In the genomic region with DNA sequence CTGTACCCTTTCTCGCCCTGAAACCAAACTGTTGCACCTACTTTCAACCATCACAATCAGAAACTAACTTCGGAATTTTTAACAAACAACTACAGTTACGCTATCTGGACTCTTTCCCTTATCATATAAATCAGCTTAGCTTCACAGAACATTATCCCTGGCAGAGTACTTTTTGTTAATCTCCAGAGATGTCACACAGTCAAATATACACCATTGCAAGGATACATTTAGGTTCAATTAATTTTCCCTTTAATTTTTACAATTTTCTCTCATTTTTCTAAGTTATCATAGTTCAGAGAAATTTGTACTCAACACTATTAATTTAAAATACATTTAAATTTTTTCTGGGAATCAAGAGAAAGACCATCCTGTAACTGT, we compare ENCODE assay signal across 7 mouse cellular contexts. TPM values are rescaled to one million over a fixed set of nuclear protein-coding genes. Genes with fewer than 3 reads are reported as not detected.
DNase-seq lines count a peak whose midpoint lies in the region; ATAC-seq and TF ChIP-seq lines count a peak whose summit lies in the region.

No protein-coding gene starts in this region.

- ATAC-seq in lung, embryonic 15.5 days (ENCODE audit: borderline replicate concordance, extremely low read depth, low FRiP score, low TSS enrichment) = peak; percentile 31; the same call in 1 of the 2 replicates
- peak; percentile 76 for ATAC-seq in forebrain, embryonic 15.5 days (replicated peaks)
- no peak for ATAC-seq in liver, embryonic 14.5 days (ENCODE audit: insufficient read depth)
- ATAC-seq in stomach, postnatal 0 days (ENCODE audit: low FRiP score, low TSS enrichment) = no peak

- TF ChIP-seq CTCF in lung, adult 2 months (IDR thresholded peaks at IDR 0.05; ENCODE audit: insufficient read depth, low read length) = no peak
- no peak for TF ChIP-seq CTCF in liver, embryonic 14.5 days (IDR thresholded peaks at IDR 0.05; ENCODE audit: low read depth)
- TF ChIP-seq CTCF in stomach, postnatal 0 days (IDR thresholded peaks at IDR 0.05; ENCODE audit: low read depth) = no peak

- H3K4me2 ChIP-seq in lung, embryonic 15.5 days = peak overlapping the region; percentile 60
- peak overlapping the region; percentile 68 for H3K4me2 ChIP-seq in forebrain, embryonic 15.5 days (replicated peaks)
- peak overlapping the region; percentile 82 for H3K4me2 ChIP-seq in liver, embryonic 14.5 days (ENCODE audit: low read depth)
- no peak overlapping the region for H3K4me2 ChIP-seq in stomach, postnatal 0 days (replicated peaks; ENCODE audit: low read depth)

- WGBS in lung, embryonic 15.5 days = 1% methylated on average over 3 of the region's 3 CpGs
- 0% methylated on average over 3 of the region's 3 CpGs for WGBS in lung, adult 2 months
- WGBS in forebrain, embryonic 15.5 days = under 1% methylated on average over 3 of the region's 3 CpGs
- 0% methylated on average over 3 of the region's 3 CpGs for WGBS in liver, embryonic 14.5 days (ENCODE audit: insufficient replicate concordance)
- WGBS in stomach, postnatal 0 days = 0% methylated on average over 3 of the region's 3 CpGs

- H3K9me3 ChIP-seq in lung, embryonic 15.5 days = no peaks in the 10 kb centered on the region
- no peaks in the 10 kb centered on the region for H3K9me3 ChIP-seq in forebrain, embryonic 15.5 days
- no peaks in the 10 kb centered on the region for H3K9me3 ChIP-seq in liver, embryonic 14.5 days (ENCODE audit: control insufficient read depth, low read length)
- H3K9me3 ChIP-seq in stomach, postnatal 0 days (ENCODE audit: control insufficient read depth, low read length) = no peaks in the 10 kb centered on the region

- no peak overlapping the region for H3K27ac ChIP-seq in lung, embryonic 15.5 days
- no peak overlapping the region for H3K27ac ChIP-seq in forebrain, embryonic 15.5 days (replicated peaks)
- H3K27ac ChIP-seq in liver, embryonic 14.5 days = no peak overlapping the region
- no peak overlapping the region for H3K27ac ChIP-seq in stomach, postnatal 0 days (replicated peaks)

- TF ChIP-seq EP300 in liver, embryonic 14.5 days (IDR thresholded peaks at IDR 0.05; ENCODE audit: low read depth) = no peak
- TF ChIP-seq EP300 in stomach, postnatal 0 days (optimal IDR thresholded peaks at IDR 0.05) = no peak

- H3K9ac ChIP-seq in lung, embryonic 15.5 days = no peak overlapping the region
- H3K9ac ChIP-seq in forebrain, embryonic 15.5 days (replicated peaks) = no peak overlapping the region
- H3K9ac ChIP-seq in liver, embryonic 14.5 days (replicated peaks) = no peak overlapping the region; the same call in 1 of the 2 replicates
- no peak overlapping the region for H3K9ac ChIP-seq in stomach, postnatal 0 days (ENCODE audit: low read length)

- H3K36me3 ChIP-seq in lung, embryonic 15.5 days = no peaks in the 10 kb centered on the region
- H3K36me3 ChIP-seq in forebrain, embryonic 15.5 days = no peaks in the 10 kb centered on the region
- H3K36me3 ChIP-seq in liver, embryonic 14.5 days (replicated peaks; ENCODE audit: control insufficient read depth, insufficient read depth, low read depth) = no peaks in the 10 kb centered on the region
- no peaks in the 10 kb centered on the region for H3K36me3 ChIP-seq in stomach, postnatal 0 days (ENCODE audit: control insufficient read depth, insufficient read depth, low read length)

- peaks cover 14% of the 10 kb centered on the region for H3K27me3 ChIP-seq in lung, embryonic 15.5 days
- no peaks in the 10 kb centered on the region for H3K27me3 ChIP-seq in forebrain, embryonic 15.5 days
- H3K27me3 ChIP-seq in liver, embryonic 14.5 days (ENCODE audit: control insufficient read depth, insufficient read depth, low read length) = no peaks in the 10 kb centered on the region; the same call in 1 of the 2 replicates
- peaks cover 3% of the 10 kb centered on the region; the same call in 1 of the 2 replicates for H3K27me3 ChIP-seq in stomach, postnatal 0 days (ENCODE audit: control insufficient read depth, insufficient read depth, low read length)

- H3K4me3 ChIP-seq in lung, embryonic 15.5 days = peak overlapping the region; percentile 86
- H3K4me3 ChIP-seq in lung, adult 2 months (replicated peaks; ENCODE audit: extremely low read depth, low read depth, low read length) = no peak overlapping the region
- H3K4me3 ChIP-seq in forebrain, embryonic 15.5 days = peak overlapping the region; percentile 77
- peak overlapping the region in 1 of 2 experiments; percentile 90; a peak in 2 of 4 replicates for H3K4me3 ChIP-seq in liver, embryonic 14.5 days (ENCODE audit: insufficient read depth in 1 of 2, low read depth in 2 of 2, low read length in 2 of 2)
- peak overlapping the region; percentile 98 for H3K4me3 ChIP-seq in stomach, postnatal 0 days (ENCODE audit: low read depth, low read length)

- no peak for DNase-seq in lung, adult 2 months
- no peak for DNase-seq in liver, embryonic 14.5 days (ENCODE audit: low read depth in 3 of 3, low spot score in 3 of 3)
- no peak for DNase-seq in stomach, postnatal 0 days (ENCODE audit: low spot score)
- DNase-seq in adrenal gland, adult (ENCODE audit: inconsistent age in 2 of 2, low spot score in 1 of 2) = no peak
- DNase-seq in thymus, postnatal 25 days = no peak

- peaks cover 11% of the 10 kb centered on the region for H3K4me1 ChIP-seq in lung, embryonic 15.5 days
- H3K4me1 ChIP-seq in lung, adult 2 months (ENCODE audit: control insufficient read depth, insufficient read depth, low read length) = no peaks in the 10 kb centered on the region; the same call in 1 of the 2 replicates
- H3K4me1 ChIP-seq in forebrain, embryonic 15.5 days = peaks cover 15% of the 10 kb centered on the region
- peaks cover 5 to 8% of the 10 kb centered on the region in 2 experiments for H3K4me1 ChIP-seq in liver, embryonic 14.5 days (replicated peaks; ENCODE audit: control insufficient read depth in 2 of 2, insufficient read depth in 2 of 2, low read length in 1 of 2)
- peaks cover 3% of the 10 kb centered on the region; the same call in 1 of the 2 replicates for H3K4me1 ChIP-seq in stomach, postnatal 0 days (replicated peaks; ENCODE audit: control insufficient read depth, insufficient read depth)

- TF ChIP-seq POLR2A in lung, adult 2 months (IDR thresholded peaks at IDR 0.05; ENCODE audit: borderline replicate concordance, extremely low read depth, low read depth, low read length) = no peak

RNA-seq across cellular contexts. Expression of a gene that starts 21.3 kb away (rescaled TPM):
- polyA plus RNA-seq in lung, embryonic 15.5 days (2015; fragmentation: Nextera tagmentation; extraction: Ambion mirVana) = 126 and 129 TPM in 2 replicates
- 21.1 and 27.4 TPM in 2 replicates for polyA plus RNA-seq in lung, adult 2 months (2012; rRNA removed)
- polyA plus RNA-seq in forebrain, embryonic 15.5 days (2015; fragmentation: Nextera tagmentation; extraction: Ambion mirVana) = 119 and 122 TPM in 2 replicates
- polyA plus RNA-seq in liver, embryonic 14.5 days (2012; rRNA removed) = 20.5 and 31.7 TPM in 2 replicates
- 59.3 and 61.9 TPM in 2 replicates for polyA plus RNA-seq in liver, embryonic 14.5 days (2014; fragmentation: Nextera tagmentation; extraction: Ambion mirVana)
- polyA plus RNA-seq in stomach, postnatal 0 days (2015; fragmentation: Nextera tagmentation; extraction: Ambion mirVana) = 124 and 129 TPM in 2 replicates

Comparison
In these comparisons a context has a peak if more than half of its experiments do, and no peak if none do; other contexts are left out.
1. ATAC-seq: peak in lung, embryonic 15.5 days (single experiment) and forebrain, embryonic 15.5 days (single experiment); none in liver, embryonic 14.5 days (single experiment) and stomach, postnatal 0 days (single experiment).